Mouse (Mus musculus): ENCODE measurements around the gene Il27ra. TPM values are rescaled to one million over a fixed set of nuclear protein-coding genes. Genes with fewer than 3 reads are reported as not detected.

The Il27ra gene
- polyA plus RNA-seq, 1 experiment from 2014 or later = 0.79 TPM

GRCm38 (mm10) chr8:84002957-84003611, 39.3 kb downstream of the Il27ra start:
- Histone ChIP-seq H3K4me1 (replicated peaks; ENCODE audit: control insufficient read depth, insufficient read depth, low read length) (peaks cover 34% of the 10 kb centered on the region), H3K27me3 (replicated peaks; ENCODE audit: control insufficient read depth, insufficient read depth, low read length) (peaks cover 4% of the 10 kb centered on the region; the same call in 1 of the 2 replicates), H3K9ac (replicated peaks; ENCODE audit: low read depth, low read length) (no peak overlapping the region), H3K4me3 (replicated peaks; ENCODE audit: low read length) (no peak overlapping the region), H3K4me2 (ENCODE audit: low read length) (no peak overlapping the region), H3K27ac (ENCODE audit: low read length) (no peak overlapping the region), H3K36me3 (ENCODE audit: control insufficient read depth, insufficient read depth) (no peaks in the 10 kb centered on the region), H3K9me3 (ENCODE audit: control insufficient read depth, low read length) (no peaks in the 10 kb centered on the region)
- WGBS = 50% methylated on average over 12 of the region's 12 CpGs
- no peak for ATAC-seq

- Histone ChIP-seq H3K9ac (replicated peaks; ENCODE audit: low read depth, low read length) (0 out of 2 replicates have a peak within 1 kb of the TSS, but pooled peaks have one; percentile 27), H3K4me2 (ENCODE audit: low read length) (no peak within 1 kb of the TSS)
- WGBS = 20% methylated on average over 61 of the region's 61 CpGs
Measured at GRCm38 (mm10) chr8:84001281-84002000, 40.9 kb downstream of the Il27ra start, which contains the start of gene 1700067K01Rik. Gene 1700067K01Rik, plus strand, starts transcription at chr8:84001502.

GRCm38 (mm10) chr8:83999825-84000224, 42.6 kb downstream of the Il27ra start:
- Histone ChIP-seq H3K9ac (replicated peaks; ENCODE audit: low read depth, low read length) (no peak overlapping the region), H3K4me1 (replicated peaks; ENCODE audit: control insufficient read depth, insufficient read depth, low read length) (peaks cover 37% of the 10 kb centered on the region), H3K4me2 (ENCODE audit: low read length) (no peak overlapping the region), H3K9me3 (ENCODE audit: control insufficient read depth, low read length) (no peaks in the 10 kb centered on the region), H3K4me3 (replicated peaks; ENCODE audit: low read length) (no peak overlapping the region), H3K27me3 (replicated peaks; ENCODE audit: control insufficient read depth, insufficient read depth, low read length) (peaks cover 4% of the 10 kb centered on the region; the same call in 1 of the 2 replicates), H3K27ac (ENCODE audit: low read length) (no peak overlapping the region), H3K36me3 (ENCODE audit: control insufficient read depth, insufficient read depth) (no peaks in the 10 kb centered on the region)
- no peak for ATAC-seq
- 95% methylated on average over 2 of the region's 2 CpGs for WGBS

More at GRCm38 (mm10) chr8:84001281-84002000, 40.9 kb downstream of the Il27ra start, which contains the start of gene 1700067K01Rik:
- Histone ChIP-seq H3K27me3 (replicated peaks; ENCODE audit: control insufficient read depth, insufficient read depth, low read length) (peaks cover 4% of the 10 kb centered on the region; the same call in 1 of the 2 replicates), H3K36me3 (ENCODE audit: control insufficient read depth, insufficient read depth) (no peaks in the 10 kb centered on the region), H3K4me3 (replicated peaks; ENCODE audit: low read length) (no peak within 1 kb of the TSS), H3K27ac (ENCODE audit: low read length) (no peak within 1 kb of the TSS), H3K4me1 (replicated peaks; ENCODE audit: control insufficient read depth, insufficient read depth, low read length) (peaks cover 36% of the 10 kb centered on the region), H3K9me3 (ENCODE audit: control insufficient read depth, low read length) (no peaks in the 10 kb centered on the region)
- no peak for ATAC-seq

GRCm38 (mm10) chr8:83999057-83999705, 43.2 kb downstream of the Il27ra start:
- Histone ChIP-seq H3K9ac (replicated peaks; ENCODE audit: low read depth, low read length) (peak overlapping the region; percentile 62), H3K27me3 (replicated peaks; ENCODE audit: control insufficient read depth, insufficient read depth, low read length) (peaks cover 4% of the 10 kb centered on the region; the same call in 1 of the 2 replicates), H3K36me3 (ENCODE audit: control insufficient read depth, insufficient read depth) (no peaks in the 10 kb centered on the region), H3K9me3 (ENCODE audit: control insufficient read depth, low read length) (no peaks in the 10 kb centered on the region), H3K4me3 (replicated peaks; ENCODE audit: low read length) (peak overlapping the region; percentile 70), H3K4me2 (ENCODE audit: low read length) (peak overlapping the region; percentile 81), H3K27ac (ENCODE audit: low read length) (no peak overlapping the region), H3K4me1 (replicated peaks; ENCODE audit: control insufficient read depth, insufficient read depth, low read length) (peaks cover 34% of the 10 kb centered on the region)
- no peak for ATAC-seq
- WGBS = 61% methylated on average over 16 of the region's 16 CpGs

GRCm38 (mm10) chr8:83998231-83999056, 43.9 kb downstream of the Il27ra start:
- Histone ChIP-seq H3K4me3 (replicated peaks; ENCODE audit: low read length) (peak overlapping the region; percentile 70), H3K27ac (ENCODE audit: low read length) (peak overlapping the region; percentile 92), H3K4me2 (ENCODE audit: low read length) (peak overlapping the region; percentile 81), H3K27me3 (replicated peaks; ENCODE audit: control insufficient read depth, insufficient read depth, low read length) (peaks cover 4% of the 10 kb centered on the region; the same call in 1 of the 2 replicates), H3K4me1 (replicated peaks; ENCODE audit: control insufficient read depth, insufficient read depth, low read length) (peaks cover 27% of the 10 kb centered on the region), H3K9ac (replicated peaks; ENCODE audit: low read depth, low read length) (peak overlapping the region; percentile 62), H3K9me3 (ENCODE audit: control insufficient read depth, low read length) (no peaks in the 10 kb centered on the region), H3K36me3 (ENCODE audit: control insufficient read depth, insufficient read depth) (no peaks in the 10 kb centered on the region)
- WGBS = under 1% methylated on average over 76 of the region's 92 CpGs
- ATAC-seq = peak; percentile 22

- Histone ChIP-seq H3K4me1 (replicated peaks; ENCODE audit: control insufficient read depth, insufficient read depth, low read length) (peaks cover 24% of the 10 kb centered on the region), H3K36me3 (ENCODE audit: control insufficient read depth, insufficient read depth) (no peaks in the 10 kb centered on the region), H3K9me3 (ENCODE audit: control insufficient read depth, low read length) (no peaks in the 10 kb centered on the region), H3K27ac (ENCODE audit: low read length) (peak within 1 kb of the TSS; percentile 92), H3K9ac (replicated peaks; ENCODE audit: low read depth, low read length) (peak within 1 kb of the TSS; percentile 69), H3K4me2 (ENCODE audit: low read length) (peak within 1 kb of the TSS; percentile 86), H3K27me3 (replicated peaks; ENCODE audit: control insufficient read depth, insufficient read depth, low read length) (peaks cover 4% of the 10 kb centered on the region; the same call in 1 of the 2 replicates), H3K4me3 (replicated peaks; ENCODE audit: low read length) (peak within 1 kb of the TSS; percentile 70)
- ATAC-seq = 0 out of 2 replicates have a peak, but pooled peaks have one; percentile 18
- under 1% methylated on average over 41 of the region's 112 CpGs for WGBS
Measured at GRCm38 (mm10) chr8:83997511-83998141, 44.8 kb downstream of the Il27ra start, which contains the start of gene Samd1. Gene Samd1, plus strand, starts transcription at chr8:83997672.

GRCm38 (mm10) chr8:83996567-83997505, 45.6 kb downstream of the Il27ra start:
- Histone ChIP-seq H3K9me3 (ENCODE audit: control insufficient read depth, low read length) (no peaks in the 10 kb centered on the region), H3K4me1 (replicated peaks; ENCODE audit: control insufficient read depth, insufficient read depth, low read length) (peaks cover 24% of the 10 kb centered on the region), H3K4me3 (replicated peaks; ENCODE audit: low read length) (peak overlapping the region; percentile 70), H3K9ac (replicated peaks; ENCODE audit: low read depth, low read length) (peak overlapping the region; percentile 69), H3K27ac (ENCODE audit: low read length) (peak overlapping the region; percentile 92), H3K4me2 (ENCODE audit: low read length) (peak overlapping the region; percentile 86), H3K36me3 (ENCODE audit: control insufficient read depth, insufficient read depth) (peaks cover under 1% of the 10 kb centered on the region; the same call in 1 of the 2 replicates), H3K27me3 (replicated peaks; ENCODE audit: control insufficient read depth, insufficient read depth, low read length) (peaks cover 4% of the 10 kb centered on the region; the same call in 1 of the 2 replicates)
- WGBS = under 1% methylated on average over 49 of the region's 103 CpGs
- ATAC-seq = peak; percentile 79

All from forebrain, embryonic 16.5 days (tissue).